Mouse (Mus musculus): ENCODE measurements around the gene Mapk10.

DNA sequence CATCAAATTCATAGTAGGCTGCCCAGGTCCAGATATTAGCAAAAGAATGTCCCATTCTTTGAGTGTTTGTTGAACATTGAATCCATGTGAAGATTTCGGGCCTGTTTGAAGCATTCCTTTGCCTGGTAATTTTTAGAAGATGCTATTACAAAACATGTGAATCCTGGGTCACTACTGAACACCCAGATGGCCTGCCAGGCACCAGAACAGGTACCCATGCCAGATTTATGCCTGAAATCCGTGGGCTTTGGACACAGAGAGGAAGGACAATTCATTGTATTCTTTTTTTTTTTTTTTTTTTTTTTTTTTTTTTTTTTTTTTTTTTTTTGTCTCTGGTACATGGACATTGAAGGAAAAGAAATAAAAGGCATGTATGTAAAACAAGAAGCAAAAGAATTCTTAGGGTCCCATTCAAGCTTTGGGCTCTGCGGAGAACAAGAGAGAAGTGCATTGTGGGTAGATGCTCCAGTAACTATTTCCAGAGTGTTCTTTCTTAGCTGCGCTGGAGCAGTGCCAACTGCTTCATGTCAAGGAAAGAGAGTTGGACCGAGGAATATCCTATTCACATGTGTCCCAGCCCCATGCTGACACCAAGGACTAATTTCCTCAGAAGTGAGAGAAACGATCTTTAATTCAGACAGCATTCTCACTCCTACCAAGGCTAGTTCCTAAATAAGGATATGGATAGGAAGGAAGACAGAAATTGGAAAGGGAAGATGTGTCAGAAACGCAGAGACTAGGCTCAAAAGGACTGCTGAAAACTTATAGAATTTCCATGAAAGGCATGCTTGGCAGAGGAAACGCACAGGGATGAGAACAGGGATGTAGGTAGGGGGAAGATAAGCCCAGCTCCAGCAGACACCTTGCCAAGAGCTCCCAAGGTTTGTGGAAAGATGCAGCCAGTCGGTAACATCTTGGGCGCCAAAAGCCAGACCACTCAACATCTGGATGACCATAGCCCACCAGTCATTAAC is 105.4 kb downstream of the Mapk10 start:
- TF ChIP-seq CTCF (conservative IDR thresholded peaks at IDR 0.05 in 1 of 2, IDR thresholded peaks at IDR 0.05 in 1 of 2; ENCODE audit: low read depth in 2 of 2, low read length in 2 of 2): no peak
- TF ChIP-seq ZMIZ1 (IDR thresholded peaks at IDR 0.05; ENCODE audit: low read depth, low read length): no peak
- no peak for TF ChIP-seq UBTF (IDR thresholded peaks at IDR 0.05; ENCODE audit: low read depth, low read length)
- no peak for TF ChIP-seq ZKSCAN1 (IDR thresholded peaks at IDR 0.05; ENCODE audit: borderline replicate concordance, low read depth, low read length)
- TF ChIP-seq TBP (conservative IDR thresholded peaks at IDR 0.05; ENCODE audit: low read depth, low read length): no peak
- no peak for TF ChIP-seq CHD1 (IDR thresholded peaks at IDR 0.05; ENCODE audit: low read depth, low read length)
- TF ChIP-seq POLR2A (IDR thresholded peaks at IDR 0.05; ENCODE audit: low read depth, low read length): no peak
- no peak for TF ChIP-seq USF1 (IDR thresholded peaks at IDR 0.05; ENCODE audit: low read depth, low read length)
- TF ChIP-seq TCF12 (IDR thresholded peaks at IDR 0.05; ENCODE audit: low read depth, low read length): no peak
- TF ChIP-seq CHD2 (IDR thresholded peaks at IDR 0.05; ENCODE audit: low read length): no peak
- TF ChIP-seq BHLHE40 (IDR thresholded peaks at IDR 0.05; ENCODE audit: low read depth, low read length): no peak
- TF ChIP-seq NELFE (IDR thresholded peaks at IDR 0.05; ENCODE audit: low read depth, low read length): no peak
- TF ChIP-seq POLR2AphosphoS2 (IDR thresholded peaks at IDR 0.05; ENCODE audit: low read depth, low read length): no peak
- no peak for TF ChIP-seq MYC (IDR thresholded peaks at IDR 0.05; ENCODE audit: low read depth, low read length)
